Mouse (Mus musculus): ENCODE results near the gene Vmn1r22.
"Not testable (repeated sequence)": the region's sequence is repeated elsewhere in the genome, so short reads cannot be mapped to it uniquely, and the experiment has no call there.

Vmn1r22 gene

GRCm38 (mm10) chr6:57907928-57908327 is at the start of gene Vmn1r22:
Gene Vmn1r22 (minus strand): TSS chr6:57908028.
- DNase-seq = no peak

- DNase-seq = no peak
These were observed 18.9 kb upstream of the Vmn1r22 start, which contains the start of gene Vmn1r23 for GRCm38 (mm10) chr6:57926738-57927137. Gene Vmn1r23 (minus strand): TSS chr6:57926838.

- peak; percentile 8 for DNase-seq
These were observed 48.5 kb downstream of the Vmn1r22 start for GRCm38 (mm10) chr6:57859043-57860042.

- DNase-seq = not testable (repeated sequence)
These were observed 56.7 kb downstream of the Vmn1r22 start for GRCm38 (mm10) chr6:57851177-57851576.

- no peak for DNase-seq
These were observed 57.5 kb downstream of the Vmn1r22 start, which contains the start of gene Vmn1r21 for GRCm38 (mm10) chr6:57850286-57850685. Gene Vmn1r21 (minus strand): TSS chr6:57850343.
